Mouse (Mus musculus) embryonic fibroblast, embryonic 13.5 days (primary cell): Measurements from ENCODE around the gene Ripply3.

Experiments
- CTCF ChIP-seq: IDR thresholded peaks from 2 replicates; pipeline ENCODE4 v1.5.1; 2011; ENCODE audit warnings: mild to moderate bottlenecking, control low read depth, low read length, moderate library complexity, borderline replicate concordance; ENCODE audit not compliant: insufficient read depth
- POLR2A ChIP-seq: IDR thresholded peaks from 2 replicates; pipeline ENCODE4 v1.6.1; 2011; ENCODE audit warnings: low read depth, mild to moderate bottlenecking, control low read depth, low read length, moderate library complexity

DNA sequence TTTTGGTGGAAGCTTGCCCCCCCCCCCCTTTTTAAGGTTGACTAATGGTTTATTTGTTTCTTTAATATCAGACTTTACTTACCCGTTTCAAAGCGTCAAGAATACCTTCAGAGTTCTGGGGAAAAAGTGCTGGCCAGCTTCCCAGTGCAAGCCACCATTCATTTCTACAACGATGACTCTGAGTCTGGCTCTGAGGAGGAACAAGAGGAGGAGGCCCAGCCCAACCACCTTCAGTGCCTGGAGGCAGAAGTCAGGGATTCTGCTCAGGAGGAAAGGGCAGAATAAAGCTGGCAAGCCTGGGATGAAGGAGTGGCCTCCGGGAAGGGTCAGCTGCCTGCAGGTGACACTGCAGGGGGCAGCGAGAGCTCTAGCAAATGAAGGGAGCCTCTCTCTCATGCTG, 7.4 kb downstream of the Ripply3 start:
- TF ChIP-seq CTCF, result no peak
- no peak for TF ChIP-seq POLR2A
